In genomic region chr16:9408196-9408595, GRCm38 (mm10) we compare ENCODE assay signal across 32 mouse cellular contexts.
"Had no signal": no experiment of that assay in that cellular context is flagged by ENCODE, and none has a peak within 500 bp of the region (broad histone marks: within the 10 kb centered on the region; RNA-seq: fewer than 3 reads in every experiment).

No protein-coding gene starts in this region.

- H3K9ac ChIP-seq: limb, embryonic 12.5 days; limb, embryonic 13.5 days; limb, embryonic 15.5 days; liver, embryonic 12.5 days; liver, embryonic 13.5 days; liver, embryonic 14.5 days; liver, embryonic 15.5 days; liver, postnatal 0 days; lung, embryonic 14.5 days; lung, embryonic 15.5 days; midbrain, embryonic 12.5 days; midbrain, embryonic 13.5 days; midbrain, embryonic 15.5 days; neural tube, embryonic 12.5 days had no signal

- H3K27ac ChIP-seq: limb, embryonic 10.5 days; limb, embryonic 12.5 days; limb, embryonic 13.5 days; limb, embryonic 15.5 days; liver, embryonic 12.5 days; liver, embryonic 13.5 days; liver, embryonic 14.5 days; liver, embryonic 15.5 days; lung, embryonic 15.5 days; macrophage; midbrain, embryonic 10.5 days; midbrain, embryonic 12.5 days; midbrain, embryonic 13.5 days; midbrain, embryonic 15.5 days; neural tube, embryonic 12.5 days had no signal

- DNase-seq: left cerebral cortex, postnatal 4 days; liver; liver, embryonic 13.5 days; liver, postnatal 0 days; lung, adult 18-20 months; lung, adult 2 months; lung, embryonic 14.5 days; lung, postnatal 10 days; lung, postnatal 14 days; lung, postnatal 36 days; lung, postnatal 4 days; midbrain, embryonic 14.5 days had no signal

- H3K4me1 ChIP-seq: limb, embryonic 10.5 days; limb, embryonic 12.5 days; limb, embryonic 13.5 days; limb, embryonic 15.5 days; liver, embryonic 12.5 days; liver, embryonic 13.5 days; liver, embryonic 15.5 days; lung, embryonic 15.5 days; megakaryocyte, embryonic 14.5 days; midbrain, embryonic 10.5 days; midbrain, embryonic 12.5 days; midbrain, embryonic 13.5 days; midbrain, embryonic 15.5 days; neural tube, embryonic 12.5 days had no signal

- H3K36me3 ChIP-seq: limb, embryonic 10.5 days; limb, embryonic 12.5 days; limb, embryonic 13.5 days; limb, embryonic 15.5 days; liver, embryonic 12.5 days; liver, embryonic 13.5 days; liver, embryonic 15.5 days; lung, embryonic 15.5 days; midbrain, embryonic 10.5 days; midbrain, embryonic 12.5 days; midbrain, embryonic 13.5 days; midbrain, embryonic 15.5 days; neural tube, embryonic 12.5 days had no signal

- ATAC-seq: liver, embryonic 12.5 days; liver, postnatal 0 days; lung, postnatal 0 days; midbrain, embryonic 13.5 days; midbrain, embryonic 15.5 days; midbrain, embryonic 16.5 days had no signal

- H3K27me3 ChIP-seq: limb, embryonic 12.5 days; limb, embryonic 13.5 days; limb, embryonic 15.5 days; liver, embryonic 12.5 days; liver, embryonic 13.5 days; liver, embryonic 15.5 days; lung, embryonic 15.5 days; megakaryocyte, embryonic 14.5 days; midbrain, embryonic 12.5 days; midbrain, embryonic 13.5 days; midbrain, embryonic 15.5 days; neural tube, embryonic 12.5 days had no signal

- H3K4me2 ChIP-seq: limb, embryonic 12.5 days; limb, embryonic 13.5 days; limb, embryonic 15.5 days; liver, embryonic 11.5 days; liver, embryonic 12.5 days; liver, embryonic 13.5 days; liver, embryonic 15.5 days; lung, embryonic 14.5 days; lung, embryonic 15.5 days; midbrain, embryonic 11.5 days; midbrain, embryonic 12.5 days; midbrain, embryonic 13.5 days; midbrain, embryonic 15.5 days; neural tube, embryonic 12.5 days had no signal

- H3K4me3 ChIP-seq: limb, embryonic 10.5 days; limb, embryonic 12.5 days; limb, embryonic 13.5 days; limb, embryonic 15.5 days; liver, embryonic 12.5 days; liver, embryonic 13.5 days; liver, embryonic 15.5 days; lung, embryonic 15.5 days; megakaryocyte, embryonic 14.5 days; midbrain, embryonic 10.5 days; midbrain, embryonic 12.5 days; midbrain, embryonic 13.5 days; midbrain, embryonic 15.5 days; myocyte; neural tube, embryonic 12.5 days had no signal

- H3K9me3 ChIP-seq: limb, embryonic 10.5 days; limb, embryonic 12.5 days; limb, embryonic 13.5 days; limb, embryonic 15.5 days; liver, embryonic 12.5 days; liver, embryonic 13.5 days; liver, embryonic 15.5 days; lung, embryonic 15.5 days; megakaryocyte, embryonic 14.5 days; midbrain, embryonic 10.5 days; midbrain, embryonic 12.5 days; midbrain, embryonic 13.5 days; midbrain, embryonic 15.5 days; neural tube, embryonic 12.5 days had no signal
